Mouse (Mus musculus): ENCODE data around the gene Camk2g. TPM values are rescaled to one million over a fixed set of nuclear protein-coding genes. Genes with fewer than 3 reads are reported as not detected.

Camk2g gene
- polyA plus RNA-seq, 1 experiment from 2014 or later: 56.4 TPM

DNA sequence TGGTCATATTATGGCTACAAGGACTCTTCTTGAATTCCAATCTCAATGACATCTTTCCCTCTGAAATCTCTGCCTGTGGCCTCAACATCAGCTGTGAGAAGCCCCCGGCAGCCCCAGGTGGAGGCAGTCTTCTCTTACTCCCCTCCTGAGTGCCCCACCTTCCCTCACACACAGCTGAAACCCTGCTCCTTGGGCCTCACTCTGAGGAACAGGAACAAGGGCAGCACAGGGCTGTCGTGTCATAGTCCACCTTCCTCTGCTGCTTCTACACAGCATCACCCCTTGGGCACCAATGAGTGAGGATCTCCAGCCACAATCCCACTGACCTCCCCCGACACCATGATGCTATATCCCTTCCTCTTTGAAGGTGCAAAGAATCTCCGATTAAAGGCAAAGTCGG lies 7.9 kb downstream of the Camk2g start:
- DNase-seq (ENCODE audit: low spot score): peak; percentile 44

DNA sequence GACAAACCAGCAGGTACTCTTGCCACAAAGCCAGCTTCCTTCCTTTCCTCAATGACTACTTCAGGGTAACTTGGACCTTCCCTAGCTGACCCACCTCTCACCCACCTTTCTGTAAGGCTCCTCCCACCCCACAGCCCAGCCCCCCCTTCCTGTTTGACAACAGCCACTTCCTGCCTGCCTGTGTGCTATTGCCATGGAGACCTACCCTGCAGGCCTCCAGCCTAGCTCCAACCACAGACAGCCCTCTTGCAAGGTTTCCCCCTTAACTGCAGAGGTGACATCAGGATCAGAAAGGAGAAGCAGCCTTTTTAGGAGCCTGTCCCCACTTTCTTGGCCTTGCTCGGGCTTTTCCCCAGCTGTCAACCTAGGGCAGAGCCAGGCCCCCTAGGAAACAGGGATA lies 8.7 kb downstream of the Camk2g start:
- peak; percentile 90 for DNase-seq (ENCODE audit: low spot score)

DNA sequence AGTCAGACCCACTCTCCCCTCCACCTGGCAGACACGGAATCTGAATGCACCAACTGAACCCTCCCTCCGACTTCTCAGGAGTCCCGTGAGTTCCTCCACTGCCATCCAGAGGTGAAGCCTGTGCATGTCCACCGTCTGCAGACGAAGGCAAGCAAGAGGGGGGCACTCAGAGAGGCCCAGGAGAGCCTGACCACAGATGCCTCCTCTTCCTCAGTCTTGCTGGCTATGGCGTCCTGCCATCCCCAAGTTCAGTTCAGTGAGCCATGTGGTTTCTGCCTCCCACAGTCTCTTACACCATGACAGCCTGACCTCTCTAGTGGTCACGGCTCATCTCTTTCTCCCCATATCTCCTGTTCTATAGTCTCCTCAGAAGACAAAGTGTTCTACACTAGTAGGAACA lies 9.2 kb downstream of the Camk2g start:
- peak; percentile 42 for DNase-seq (ENCODE audit: low spot score)

DNA sequence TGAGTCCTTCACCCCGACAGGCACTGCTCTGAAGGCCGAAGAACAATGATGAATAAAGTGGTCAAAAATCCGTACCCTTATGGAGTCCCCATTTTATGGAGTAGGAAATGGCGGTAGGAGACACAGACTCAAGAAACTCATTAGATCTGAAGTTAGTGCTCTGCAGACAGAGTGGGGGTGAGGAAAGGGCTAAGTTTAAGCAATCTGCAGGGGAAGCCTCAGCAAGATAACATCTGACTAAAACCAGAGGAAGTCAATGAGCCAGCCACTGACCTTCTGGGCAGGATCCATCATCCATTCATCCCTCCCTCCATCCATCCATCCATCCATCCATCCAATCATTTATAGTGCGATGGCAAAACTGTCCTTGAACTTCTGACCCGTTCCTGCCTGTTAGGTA lies 10.4 kb downstream of the Camk2g start:
- DNase-seq (ENCODE audit: low spot score): no peak

DNA sequence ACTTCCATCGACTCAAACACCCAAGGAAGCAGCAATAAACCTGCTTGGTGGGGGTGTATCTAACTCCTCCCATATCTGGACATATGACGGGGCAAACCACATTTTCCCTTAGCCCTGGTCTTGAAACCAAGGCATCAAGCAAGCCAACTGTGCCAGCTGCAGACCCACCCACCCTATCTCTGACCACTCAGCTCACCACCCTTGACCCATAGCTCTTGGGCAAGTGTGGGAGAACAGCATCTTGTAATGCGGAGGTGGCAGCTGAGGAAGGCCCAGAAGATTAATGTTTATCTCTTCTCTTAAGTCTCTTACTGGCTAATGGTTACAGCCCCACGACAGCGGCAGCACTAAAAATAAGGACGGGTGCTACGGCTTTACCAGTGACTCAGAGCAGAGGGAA lies 11.0 kb downstream of the Camk2g start:
- DNase-seq (ENCODE audit: low spot score): no peak

DNA sequence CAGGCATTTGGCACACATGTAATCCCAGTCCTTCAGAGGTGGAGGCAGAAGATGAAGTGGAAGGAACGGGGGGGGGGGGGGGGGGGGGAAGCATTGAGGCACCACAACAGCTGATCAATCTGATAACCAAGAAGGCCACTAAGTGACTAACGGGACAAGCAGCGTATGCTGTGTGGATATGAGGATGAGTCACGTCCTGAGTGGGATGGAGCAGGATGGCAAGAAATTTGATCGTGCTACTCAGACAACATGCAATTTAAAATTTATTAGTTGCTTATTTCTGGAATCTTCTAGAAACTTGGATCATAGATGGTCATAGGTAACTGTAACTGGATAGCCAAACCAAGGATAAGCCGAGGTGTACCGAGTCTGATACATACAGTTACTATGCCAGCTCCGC lies 13.7 kb downstream of the Camk2g start:
- no peak for DNase-seq (ENCODE audit: low spot score)

DNA sequence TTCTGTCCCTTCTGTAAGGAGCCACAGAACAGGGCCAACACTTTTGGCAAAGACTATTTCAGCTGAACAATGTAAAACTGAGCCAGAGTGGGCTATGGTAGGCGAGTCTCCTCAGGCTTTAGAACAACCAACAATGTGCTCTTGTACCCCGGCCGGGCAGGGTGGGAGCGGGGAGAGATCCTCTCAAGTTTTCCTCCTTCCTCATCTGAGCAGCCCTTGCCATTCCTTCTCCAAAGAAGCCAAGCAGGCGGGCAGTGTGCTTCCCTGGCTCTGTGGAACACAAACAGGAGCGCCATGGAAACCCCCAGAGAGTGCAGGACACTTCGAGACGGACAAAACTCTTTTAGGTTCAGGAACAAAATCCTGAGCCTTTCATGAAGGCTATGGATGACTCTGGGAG lies 15.4 kb downstream of the Camk2g start:
- DNase-seq (ENCODE audit: low spot score): no peak

DNA sequence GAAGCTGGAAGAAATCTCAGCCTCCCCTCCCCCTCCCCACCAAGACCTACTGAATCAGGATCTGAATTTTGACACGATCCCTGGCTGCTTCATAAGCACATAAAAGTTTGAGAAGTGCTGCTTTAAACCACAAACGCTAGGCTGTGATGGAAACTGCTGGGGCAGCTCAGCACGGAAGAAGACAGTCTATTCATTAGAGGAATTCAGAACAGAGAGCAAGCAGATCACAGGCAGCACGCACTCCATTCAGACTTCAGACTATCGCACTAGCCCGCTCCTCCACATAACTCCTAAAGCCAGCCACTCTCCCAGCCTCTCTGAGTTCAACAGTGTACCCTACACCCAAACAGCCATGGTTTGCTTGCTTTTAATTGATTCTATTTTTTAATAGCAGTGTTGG lies 18.2 kb downstream of the Camk2g start:
- peak; percentile 48 for DNase-seq (ENCODE audit: low spot score)

DNA sequence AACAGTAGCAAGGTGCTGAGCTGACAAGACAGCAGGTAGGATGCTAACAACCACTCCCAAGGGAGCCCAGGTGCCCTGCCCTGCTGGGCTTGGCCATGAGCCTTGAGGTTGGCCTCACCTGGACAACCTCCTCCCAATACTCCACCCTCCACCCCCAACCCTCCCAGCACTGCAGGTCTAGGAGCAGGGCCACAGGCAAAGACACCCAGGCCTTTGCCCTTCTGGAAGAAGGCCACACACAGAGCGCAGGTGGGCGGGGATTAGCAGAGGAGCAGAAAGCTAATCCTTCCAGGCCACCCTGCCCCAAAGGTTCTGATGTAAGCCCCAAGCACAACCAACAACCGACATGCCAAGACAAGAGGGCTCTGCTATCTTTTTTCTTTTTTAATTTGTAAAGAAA lies 20.5 kb downstream of the Camk2g start:
- DNase-seq (ENCODE audit: low spot score): no peak

DNA sequence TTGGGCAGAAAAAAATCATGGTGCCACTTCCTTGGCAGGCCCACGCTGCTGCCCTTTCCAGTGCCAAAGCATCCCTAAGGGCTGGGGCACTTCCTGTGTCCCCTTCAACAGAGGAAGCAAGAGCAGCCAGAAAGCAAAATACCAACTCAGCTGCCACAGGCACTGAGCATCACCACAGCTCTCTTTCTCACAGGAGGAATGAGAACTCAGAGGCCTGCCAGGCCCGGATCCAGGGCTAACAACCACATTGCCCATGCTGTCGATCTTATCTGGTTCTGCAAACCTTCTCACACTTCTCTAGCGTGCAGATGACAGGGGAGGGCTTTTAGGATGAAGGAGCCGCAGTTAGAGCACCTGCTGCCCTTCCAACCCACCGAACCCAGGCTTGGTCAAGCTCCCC lies 21.1 kb downstream of the Camk2g start:
- DNase-seq (ENCODE audit: low spot score): peak; percentile 49

DNA sequence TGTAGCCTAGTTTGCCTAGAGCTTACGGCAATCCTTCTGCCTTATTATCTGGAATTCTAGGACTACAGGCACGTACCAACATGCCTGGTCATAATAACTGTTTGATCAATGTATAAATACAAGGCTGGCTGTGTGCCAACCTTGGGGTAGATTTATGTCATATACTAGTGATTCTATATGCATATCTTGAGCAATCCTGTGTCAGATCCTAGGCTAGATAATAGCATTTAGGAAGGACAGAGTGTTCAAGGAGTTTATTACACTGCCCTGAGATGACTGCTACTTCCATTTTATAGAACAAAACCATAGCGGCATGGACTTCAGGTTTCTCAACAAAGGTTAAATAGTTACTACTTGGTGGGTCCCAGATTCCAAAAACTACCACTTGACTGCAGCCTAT lies 21.9 kb downstream of the Camk2g start:
- DNase-seq (ENCODE audit: low spot score): no peak

DNA sequence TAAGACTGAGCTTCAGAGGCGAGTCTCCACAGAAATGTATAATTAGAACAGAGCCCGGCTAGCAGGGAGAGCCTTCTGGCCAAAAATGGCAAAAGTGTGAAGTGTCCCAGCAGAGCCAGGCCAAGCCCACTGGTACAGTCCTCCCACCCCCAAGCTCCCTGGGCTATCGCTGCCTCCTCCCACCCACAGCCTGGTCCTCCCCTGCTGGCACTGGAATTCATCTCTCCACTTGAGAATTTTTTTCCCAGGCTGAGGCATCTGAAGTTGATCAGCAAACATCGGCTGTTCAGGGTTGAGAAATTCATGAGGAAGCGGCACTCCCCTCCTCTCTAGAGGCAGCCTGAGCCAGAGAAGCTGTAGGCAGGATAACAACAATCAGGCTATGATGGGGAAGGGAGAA lies 25.3 kb downstream of the Camk2g start:
- no peak for DNase-seq (ENCODE audit: low spot score)

DNA sequence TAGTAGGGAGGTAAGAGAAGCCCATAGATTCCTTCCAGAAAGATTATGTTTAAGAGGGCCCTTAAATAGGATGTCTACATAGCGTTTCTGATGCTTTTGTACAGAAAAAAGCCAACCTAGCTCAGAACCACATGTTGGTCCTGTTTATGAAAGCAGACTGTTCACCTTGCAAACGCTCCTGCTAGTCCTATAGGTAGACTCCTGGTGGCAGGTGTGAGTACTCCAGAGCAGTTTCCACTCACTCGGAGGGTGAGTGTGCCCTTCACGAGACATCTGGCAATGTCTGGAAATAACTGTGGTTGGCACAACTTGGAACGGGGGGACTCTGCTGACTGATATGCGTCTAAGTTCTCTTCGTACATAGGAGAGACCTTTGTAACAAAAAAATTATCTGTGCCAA lies 26.0 kb downstream of the Camk2g start:
- DNase-seq (ENCODE audit: low spot score): no peak

DNA sequence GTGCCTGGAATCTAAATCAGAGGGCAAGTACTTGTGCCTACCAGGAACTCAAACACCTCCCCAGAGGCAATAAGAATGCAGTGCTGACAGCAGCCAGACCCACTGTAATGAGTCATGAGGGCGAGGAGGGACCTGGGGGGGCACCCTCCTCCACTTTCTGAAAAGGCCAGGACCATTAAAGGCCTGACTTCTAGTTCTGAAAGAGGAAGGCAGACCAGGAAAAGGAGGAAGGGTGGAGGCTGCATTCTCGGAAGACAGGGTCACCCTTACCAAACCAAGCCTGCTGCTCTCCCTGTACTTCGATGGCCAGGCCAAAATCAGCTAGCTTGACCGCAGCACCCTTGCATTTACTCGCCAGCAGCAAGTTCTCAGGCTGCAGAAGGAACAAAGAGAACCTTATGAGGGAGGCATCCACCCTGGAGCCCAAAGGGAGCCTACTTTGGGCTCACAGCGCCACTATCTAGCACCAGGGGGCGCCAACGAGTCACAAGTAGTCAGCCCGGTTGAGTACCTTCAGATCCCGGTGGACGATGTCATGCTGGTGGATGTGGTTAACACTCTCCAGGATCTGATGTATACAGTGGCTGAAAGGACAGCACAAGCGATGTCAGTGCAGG lies 28.1 kb downstream of the Camk2g start:
- DNase-seq (ENCODE audit: low spot score): peak; percentile 88

DNA sequence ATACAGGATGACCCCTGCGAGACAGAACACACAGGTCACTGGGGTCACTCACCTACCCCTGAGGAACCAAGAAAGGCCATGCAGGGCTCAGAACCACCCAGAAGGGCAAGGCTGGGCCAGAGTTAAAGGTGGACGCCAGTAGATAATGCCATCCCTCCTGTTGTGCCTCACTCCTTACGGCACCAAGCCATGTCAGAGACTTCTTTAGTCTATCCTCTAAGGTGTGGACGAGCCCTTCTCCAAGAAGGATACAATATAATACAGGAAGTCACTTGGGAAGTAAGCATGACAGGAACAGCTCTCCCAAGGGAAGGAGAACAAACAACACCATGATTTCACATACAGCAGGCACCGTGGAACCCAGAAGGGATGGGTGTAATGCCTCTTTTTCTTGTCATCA lies 28.9 kb downstream of the Camk2g start:
- DNase-seq (ENCODE audit: low spot score): no peak

DNA sequence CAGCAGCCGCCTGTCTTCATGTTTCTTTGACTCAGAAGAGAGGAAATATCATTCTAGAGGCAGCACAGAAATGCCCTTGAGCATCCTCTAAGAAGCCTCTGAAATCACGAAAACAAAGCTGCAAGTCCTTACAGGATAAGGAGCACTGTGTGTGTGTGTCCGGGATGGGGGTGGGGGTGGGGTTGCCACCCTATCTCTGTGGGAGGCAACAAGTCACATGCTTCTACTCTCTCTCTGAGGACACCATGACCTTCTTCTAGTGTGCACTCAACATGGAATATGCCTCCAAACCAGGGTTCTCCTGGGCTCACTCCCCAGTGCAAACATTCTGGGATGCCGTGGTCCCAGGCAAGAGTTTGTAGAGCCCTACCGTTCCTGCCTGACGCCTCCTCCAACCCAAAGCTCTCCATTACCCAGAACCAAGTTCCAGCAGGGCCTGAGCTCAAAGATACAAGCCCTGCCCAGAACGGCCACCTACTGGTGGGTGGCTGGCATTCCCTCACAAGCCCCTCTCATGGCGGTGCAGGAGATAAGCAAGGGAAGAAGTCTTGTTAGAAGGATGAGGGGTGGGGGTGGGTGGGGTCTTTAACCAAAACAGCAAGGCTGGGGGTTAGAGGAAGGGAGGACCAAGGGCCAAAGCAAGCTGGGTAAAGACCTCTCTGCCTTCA lies 35.0 kb downstream of the Camk2g start:
- no peak for DNase-seq (ENCODE audit: low spot score)

DNA sequence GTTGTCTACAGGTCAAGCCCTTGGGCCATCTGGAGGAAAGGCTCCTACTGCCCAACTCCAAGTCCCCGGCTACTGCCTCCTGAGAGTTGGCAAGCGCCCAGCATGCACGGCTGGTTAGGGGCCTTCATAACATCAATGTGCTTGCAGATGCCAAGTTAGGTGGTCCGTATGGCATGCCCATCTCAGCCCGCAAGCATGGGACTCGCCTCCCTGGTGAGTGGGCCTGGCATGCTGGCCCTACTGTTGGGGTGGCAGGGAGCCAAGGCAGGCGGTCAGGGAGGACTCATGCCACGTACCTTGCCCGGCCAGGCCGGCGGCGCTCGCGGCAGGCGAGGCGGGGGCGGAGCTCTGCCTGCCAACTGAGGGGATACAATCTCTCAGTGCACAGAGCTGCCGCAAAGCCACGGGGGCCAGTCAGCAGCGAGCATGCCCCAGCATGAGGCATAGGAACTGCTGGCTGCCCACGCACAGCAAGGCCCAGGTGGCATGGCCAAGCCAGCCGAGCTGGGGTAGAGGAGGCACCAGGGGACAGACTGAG lies 36.4 kb downstream of the Camk2g start:
- DNase-seq (ENCODE audit: low spot score): no peak

DNA sequence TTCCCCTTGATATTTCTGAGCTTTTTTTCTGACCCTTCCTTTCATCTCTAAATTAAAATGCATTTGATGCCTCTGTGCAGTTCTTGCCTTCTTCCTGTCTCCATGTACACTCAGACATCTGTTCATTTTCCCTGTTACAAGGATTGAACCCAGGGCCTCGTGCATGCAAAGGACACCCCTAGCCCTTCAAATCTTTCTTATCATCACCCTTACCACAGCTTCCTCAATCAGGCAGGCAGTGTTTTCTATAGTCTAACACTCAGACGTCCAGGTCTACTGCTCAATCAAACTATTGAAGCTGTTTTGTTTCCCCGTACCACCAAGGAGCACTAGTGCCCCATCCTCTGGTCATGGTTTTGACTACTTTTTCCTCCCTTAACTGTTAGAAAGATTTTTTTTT lies 40.1 kb downstream of the Camk2g start:
- no peak for DNase-seq (ENCODE audit: low spot score)

DNA sequence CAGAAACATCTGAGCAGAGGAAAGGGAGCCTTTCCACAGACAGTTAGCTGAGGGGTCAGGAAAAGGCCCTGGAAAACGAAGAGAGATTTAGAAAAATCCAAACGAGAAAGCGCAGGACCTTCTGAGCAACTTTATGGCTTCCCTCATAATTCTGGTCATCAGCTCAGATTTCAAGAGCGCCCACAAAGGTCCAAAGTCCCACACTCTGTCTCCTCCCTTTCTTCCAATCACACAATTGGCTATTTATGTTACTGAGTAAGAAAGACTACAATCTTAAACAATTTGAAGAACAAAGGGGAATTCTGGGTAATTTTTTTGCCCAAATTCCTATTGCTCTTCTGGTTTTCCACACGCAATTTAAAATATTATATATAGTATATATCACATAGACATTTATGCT lies 43.4 kb downstream of the Camk2g start:
- DNase-seq (ENCODE audit: low spot score): no peak

DNA sequence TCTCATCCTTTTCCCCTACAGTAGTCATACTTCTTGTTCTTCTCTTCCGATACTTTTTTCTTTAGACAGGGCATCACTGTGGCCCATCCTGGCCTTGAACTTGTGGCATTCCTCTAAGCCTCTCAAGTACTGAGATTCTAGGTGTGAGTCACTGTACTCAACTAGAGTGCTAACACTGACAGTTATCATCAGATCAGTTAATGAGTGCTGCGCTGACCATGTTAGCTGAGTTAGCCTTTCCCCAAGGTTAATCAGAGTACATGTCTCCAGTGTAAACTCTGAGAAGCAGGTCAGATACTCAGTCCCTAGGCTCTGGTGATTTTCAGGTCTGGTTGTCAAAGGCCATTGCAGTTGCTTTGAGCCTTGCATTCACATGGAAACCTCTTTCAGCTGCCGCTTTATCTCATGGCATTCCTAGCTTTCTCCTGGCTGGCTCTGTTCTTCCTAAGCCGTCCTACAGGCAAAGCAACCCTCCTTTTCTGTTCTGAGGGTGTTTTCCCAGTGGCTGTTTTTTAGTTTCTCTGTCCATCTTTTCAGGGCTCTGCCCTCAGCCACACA lies 44.3 kb downstream of the Camk2g start:
- no peak for DNase-seq (ENCODE audit: low spot score)

DNA sequence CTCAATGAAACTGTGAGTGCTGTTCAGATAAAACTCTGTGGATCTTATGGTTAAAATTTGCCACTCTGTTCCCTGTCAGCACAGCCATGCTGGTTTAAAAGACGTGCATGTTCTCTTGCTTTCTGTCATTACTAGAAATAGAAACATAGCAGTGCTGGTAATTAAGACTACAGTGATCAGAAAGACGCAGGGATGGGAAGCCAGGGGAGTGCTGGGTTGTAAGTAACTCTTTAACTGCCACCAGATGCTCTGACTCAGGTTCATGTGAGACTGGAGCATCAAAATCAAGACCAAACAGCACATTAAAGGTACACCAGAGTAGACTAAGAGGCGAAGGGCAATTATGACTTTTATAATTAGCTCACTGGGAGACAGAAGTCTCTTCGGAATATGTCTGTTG lies 45.5 kb downstream of the Camk2g start:
- no peak for DNase-seq (ENCODE audit: low spot score)

DNA sequence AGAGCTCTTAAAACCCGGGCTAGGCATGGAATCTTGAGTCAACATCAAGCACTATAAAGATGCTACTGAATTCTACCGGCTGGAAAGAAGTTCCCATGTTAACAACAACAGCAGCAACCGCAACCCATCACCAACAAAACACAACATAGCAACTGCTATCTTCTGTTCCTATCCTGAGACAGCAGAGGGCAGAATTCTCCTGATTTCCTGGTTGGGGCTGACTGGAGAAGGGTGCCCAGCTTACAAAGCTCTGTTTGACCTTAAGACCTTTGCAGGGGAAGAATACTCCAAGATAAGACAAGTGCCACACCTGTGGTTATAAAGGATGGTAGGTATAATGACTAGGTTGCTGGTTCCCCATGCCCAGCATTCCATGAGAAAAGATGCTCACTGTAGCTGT lies 47.0 kb downstream of the Camk2g start:
- DNase-seq (ENCODE audit: low spot score): no peak

DNA sequence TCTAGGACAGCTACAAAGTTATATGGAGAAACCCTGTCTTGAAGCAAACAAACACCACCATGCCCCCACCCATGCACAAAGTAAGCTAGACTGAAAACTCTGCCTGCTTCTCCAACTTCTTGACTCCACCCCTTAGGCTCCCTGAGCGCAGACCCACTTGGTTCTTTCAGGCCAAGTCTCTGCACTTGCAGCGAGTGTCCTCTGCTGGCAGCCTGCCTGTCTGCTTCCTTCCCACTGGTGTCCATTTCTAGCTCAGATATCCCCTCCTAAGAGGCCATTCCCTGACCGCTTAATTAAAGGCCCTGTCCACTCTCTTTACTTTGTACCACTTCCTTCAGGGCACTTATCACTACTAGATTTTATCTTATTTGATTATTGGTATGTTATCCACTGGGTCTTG lies 50.3 kb downstream of the Camk2g start:
- no peak for DNase-seq (ENCODE audit: low spot score)

Measured in thymus, postnatal 0 days (tissue).